Mouse (Mus musculus) macrophage (primary cell): ENCODE measurements around the gene Zkscan4. TPM values are rescaled to one million over a fixed set of nuclear protein-coding genes. Genes with fewer than 3 reads are reported as not detected.
"Not testable (repeated sequence)": the region's sequence is repeated elsewhere in the genome, so short reads cannot be mapped to it uniquely, and the experiment has no call there.

ENCODE experiments used
- H3K27ac ChIP-seq: fragments of 350-480 bp; formaldehyde crosslinking; 2 replicates; pipeline ENCODE4 v1.9.0; 2021
- H3K36me3 ChIP-seq: fragments of 350-480 bp; formaldehyde crosslinking; 2 replicates; pipeline ENCODE4 v1.9.0; 2021; ENCODE audit errors: inconsistent target
- H3K4me3 ChIP-seq: fragments of 350-480 bp; formaldehyde crosslinking; 2 replicates; pipeline ENCODE4 v1.9.0; 2021; ENCODE audit errors: inconsistent target
- H3K79me2 ChIP-seq: fragments of 350-480 bp; formaldehyde crosslinking; 2 replicates; pipeline ENCODE4 v1.9.0; 2021; ENCODE audit errors: inconsistent target
- WGBS: methylation state at CpG from one replicate; pipeline ENCODE4 v1.1.7; 2026; ENCODE audit warnings: inconsistent platforms; ENCODE audit not compliant: missing documents; 5-methylcytosine and 5-hydroxymethylcytosine counted together
- polyA plus RNA-seq: library from polyadenylated mRNA; stranded (reverse); fragments of 250-400 nt; gene quantifications from 3 replicates; pipeline ENCODE4 v1.2.4, GENCODE M21; 2018; ENCODE audit warnings: inconsistent platforms

The Zkscan4 gene
- polyA plus RNA-seq, 1 experiment from 2014 or later = 0.47 TPM

- Histone ChIP-seq H3K27ac (no peak overlapping the region), H3K79me2 (no peaks in the 10 kb centered on the region), H3K36me3 (no peaks in the 10 kb centered on the region), H3K4me3 (no peak overlapping the region)
- WGBS = 50% methylated on average over 9 of the region's 9 CpGs
Measured at GRCm38 (mm10) chr13:21469097-21469496, 9.6 kb upstream of the Zkscan4 start.

GRCm38 (mm10) chr13:21472427-21472826, 6.3 kb upstream of the Zkscan4 start:
- Histone ChIP-seq H3K27ac (no peak overlapping the region), H3K4me3 (no peak overlapping the region), H3K79me2 (no peaks in the 10 kb centered on the region), H3K36me3 (no peaks in the 10 kb centered on the region)
- WGBS = 61% methylated on average over 4 of the region's 4 CpGs

- Histone ChIP-seq H3K36me3 (no peaks in the 10 kb centered on the region), H3K27ac (no peak overlapping the region), H3K79me2 (no peaks in the 10 kb centered on the region), H3K4me3 (no peak overlapping the region)
- WGBS = 100% methylated on average over 1 of the region's 1 CpGs
Measured at GRCm38 (mm10) chr13:21486881-21487280, 8.2 kb downstream of the Zkscan4 start.

GRCm38 (mm10) chr13:21492847-21493246, 14.1 kb downstream of the Zkscan4 start:
- WGBS = 84% methylated on average over 5 of the region's 5 CpGs
- Histone ChIP-seq H3K36me3 (no peaks in the 10 kb centered on the region), H3K79me2 (no peaks in the 10 kb centered on the region), H3K4me3 (no peak overlapping the region), H3K27ac (no peak overlapping the region)

GRCm38 (mm10) chr13:21495080-21495479, 16.4 kb downstream of the Zkscan4 start, which contains the start of gene AK157302:
TSS of gene AK157302 (plus strand) at chr13:21495223.
- H3K27ac ChIP-seq = no peak within 1 kb of the TSS
- H3K4me3 ChIP-seq = no peak within 1 kb of the TSS
- 95% methylated on average over 20 of the region's 21 CpGs for WGBS
- no peaks in the 10 kb centered on the region for H3K79me2 ChIP-seq
- H3K36me3 ChIP-seq = no peaks in the 10 kb centered on the region

- not testable (repeated sequence) for H3K4me3 ChIP-seq, H3K27ac ChIP-seq, H3K79me2 ChIP-seq, H3K36me3 ChIP-seq
- WGBS = 90% methylated on average over 7 of the region's 17 CpGs
Measured at GRCm38 (mm10) chr13:21501182-21501581, 22.5 kb downstream of the Zkscan4 start, which contains the start of gene Gm11273. TSS of gene Gm11273 (minus strand) at chr13:21501418.

GRCm38 (mm10) chr13:21502296-21502695, 23.6 kb downstream of the Zkscan4 start:
- 82% methylated on average over 5 of the region's 5 CpGs for WGBS
- Histone ChIP-seq H3K79me2 (no peaks in the 10 kb centered on the region), H3K4me3 (no peak overlapping the region), H3K27ac (no peak overlapping the region), H3K36me3 (no peaks in the 10 kb centered on the region)

- no peaks in the 10 kb centered on the region for H3K79me2 ChIP-seq
- peak overlapping the region; percentile 48 for H3K4me3 ChIP-seq
- WGBS = 3% methylated on average over 20 of the region's 21 CpGs
- H3K27ac ChIP-seq = peak overlapping the region; percentile 27; the same call in 1 of the 2 replicates
- H3K36me3 ChIP-seq = no peaks in the 10 kb centered on the region
Measured at GRCm38 (mm10) chr13:21506221-21506649, 27.5 kb downstream of the Zkscan4 start.

- H3K27ac ChIP-seq = no peak overlapping the region
- peak overlapping the region; percentile 46 for H3K4me3 ChIP-seq
- no peaks in the 10 kb centered on the region for H3K79me2 ChIP-seq
- WGBS = 45% methylated on average over 7 of the region's 7 CpGs
- H3K36me3 ChIP-seq = peaks cover 13% of the 10 kb centered on the region
Measured at GRCm38 (mm10) chr13:21530136-21530535, 51.4 kb downstream of the Zkscan4 start.

- Histone ChIP-seq H3K79me2 (no peaks in the 10 kb centered on the region), H3K4me3 (peak within 1 kb of the TSS; percentile 46), H3K36me3 (peaks cover 7% of the 10 kb centered on the region; the same call in 1 of the 2 replicates), H3K27ac (no peak within 1 kb of the TSS)
- WGBS = 1% methylated on average over 26 of the region's 39 CpGs
Measured at GRCm38 (mm10) chr13:21530781-21531201, 52.1 kb downstream of the Zkscan4 start, which contains the start of gene Zkscan8. TSS of gene Zkscan8 (minus strand) at chr13:21531120.

Other genes with a start within 250 kb of the Zkscan4 start
- gene Gpx5, start 186.2 kb upstream of the Zkscan4 start, polyA plus RNA-seq = not detected in 3 replicates
- gene Gpx6, start 166.8 kb upstream of the Zkscan4 start, polyA plus RNA-seq = not detected in 3 replicates
- gene Olfr1367, start 132.0 kb upstream of the Zkscan4 start, polyA plus RNA-seq = not detected in 3 replicates
- gene Zscan12, start 116.1 kb upstream of the Zkscan4 start, polyA plus RNA-seq = 3.2 to 5.9 TPM (median 4.1 TPM) in 3 replicates
- gene Zkscan3, start 76.2 kb upstream of the Zkscan4 start, polyA plus RNA-seq = 19.2 to 36.6 TPM (median 20.7 TPM) in 3 replicates
- not detected in 3 replicates for gene Pgbd1, start 37.8 kb upstream of the Zkscan4 start, polyA plus RNA-seq
- gene Zscan26, start 25.2 kb upstream of the Zkscan4 start, polyA plus RNA-seq = 11.1 to 21.4 TPM (median 17.0 TPM) in 3 replicates
- gene Nkapl, start 10.4 kb upstream of the Zkscan4 start, polyA plus RNA-seq = 0.29 to 0.41 TPM in 2 of 3 replicates, not detected in the other
- not detected in 3 replicates for gene Gm10065, start 534 bp downstream of the Zkscan4 start, polyA plus RNA-seq
- gene AK157302, start 16.3 kb downstream of the Zkscan4 start, polyA plus RNA-seq = 0.11 to 0.38 TPM (median 0.23 TPM) in 3 replicates
- 3.8 to 14.2 TPM (median 11.7 TPM) in 3 replicates for gene Gm11273, start 22.5 kb downstream of the Zkscan4 start, polyA plus RNA-seq
- 3.0 to 3.6 TPM (median 3.4 TPM) in 3 replicates for gene Zkscan8, start 52.2 kb downstream of the Zkscan4 start, polyA plus RNA-seq
- not detected in 3 replicates for gene Olfr1366, start 63.9 kb downstream of the Zkscan4 start, polyA plus RNA-seq
- not detected in 3 replicates for gene Olfr1535, start 81.0 kb downstream of the Zkscan4 start, polyA plus RNA-seq
- gene Olfr1364, start 102.9 kb downstream of the Zkscan4 start, polyA plus RNA-seq = not detected in 3 replicates
- not detected in 3 replicates for gene Olfr1362, start 135.1 kb downstream of the Zkscan4 start, polyA plus RNA-seq
- not detected in 3 replicates for gene Olfr11, start 163.6 kb downstream of the Zkscan4 start, polyA plus RNA-seq
- gene Olfr1361, start 184.5 kb downstream of the Zkscan4 start, polyA plus RNA-seq = not detected in 3 replicates
- gene Olfr1360, start 198.5 kb downstream of the Zkscan4 start, polyA plus RNA-seq = not detected in 3 replicates
- gene Olfr1359, start 219.2 kb downstream of the Zkscan4 start, polyA plus RNA-seq = not detected in 3 replicates
- gene Hist1h2bl, start 237.2 kb downstream of the Zkscan4 start, polyA plus RNA-seq = not detected in 3 replicates
- gene Hist1h2ai, start 237.5 kb downstream of the Zkscan4 start, polyA plus RNA-seq = not detected in 3 replicates
- gene Hist1h3h, start 238.8 kb downstream of the Zkscan4 start, polyA plus RNA-seq = 1.6 TPM in 1 of 3 replicates, not detected in the others
- not detected in 3 replicates for gene Hist1h2bm, start 243.1 kb downstream of the Zkscan4 start, polyA plus RNA-seq